Mouse (Mus musculus) bone marrow, adult 2 months (tissue): ENCODE measurements around the gene Alkbh7. TPM values are rescaled to one million over a fixed set of nuclear protein-coding genes. Genes with fewer than 3 reads are reported as not detected.

Experiments used
- H3K27ac ChIP-seq: fragments of 200-500 bp; 2 replicates; pipeline ENCODE4 v1.5.1; 2012; ENCODE audit warnings: low read depth, mild to moderate bottlenecking, control low read depth, inconsistent platforms, low read length; ENCODE audit not compliant: control insufficient read depth, poor library complexity, insufficient read depth
- H3K4me1 ChIP-seq: fragments of 200-500 bp; 2 replicates; pipeline ENCODE4 v1.6.1; 2011; ENCODE audit warnings: low read length; ENCODE audit not compliant: control insufficient read depth, insufficient read depth
- H3K4me3 ChIP-seq: fragments of 200-500 bp; replicated peaks from 2 replicates; pipeline ENCODE3; 2011; ENCODE audit warnings: mild to moderate bottlenecking, low read depth, low read length, control low read depth; ENCODE audit not compliant: control insufficient read depth
- CTCF ChIP-seq: fragments of 200-500 bp; IDR thresholded peaks from 2 replicates; pipeline ENCODE4 v1.5.1; 2011; ENCODE audit warnings: low read length, control low read depth; ENCODE audit not compliant: control insufficient read depth, insufficient read depth
- POLR2A ChIP-seq: fragments of 200-500 bp; IDR thresholded peaks from 2 replicates; pipeline ENCODE4 v1.6.1; 2011; ENCODE audit warnings: low read depth, mild to moderate bottlenecking, control low read depth, low read length, borderline replicate concordance; ENCODE audit not compliant: control insufficient read depth
- WGBS: fragments of 180-500 bp; shearing (Covaris S2); methylation state at CpG from one replicate; pipeline ENCODE4 v1.1.7; 2018; 5-methylcytosine and 5-hydroxymethylcytosine counted together
- polyA plus RNA-seq: library from polyadenylated mRNA; stranded (reverse); fragments of >200 nt; gene quantifications from 2 replicates; pipeline ENCODE4 v1.2.4, GENCODE M21; 2011; ENCODE audit warnings: low replicate concordance; ENCODE audit not compliant: missing spikeins, insufficient read depth, insufficient read length

The Alkbh7 gene
- polyA plus RNA-seq, 1 experiment = 11.1 TPM

DNA sequence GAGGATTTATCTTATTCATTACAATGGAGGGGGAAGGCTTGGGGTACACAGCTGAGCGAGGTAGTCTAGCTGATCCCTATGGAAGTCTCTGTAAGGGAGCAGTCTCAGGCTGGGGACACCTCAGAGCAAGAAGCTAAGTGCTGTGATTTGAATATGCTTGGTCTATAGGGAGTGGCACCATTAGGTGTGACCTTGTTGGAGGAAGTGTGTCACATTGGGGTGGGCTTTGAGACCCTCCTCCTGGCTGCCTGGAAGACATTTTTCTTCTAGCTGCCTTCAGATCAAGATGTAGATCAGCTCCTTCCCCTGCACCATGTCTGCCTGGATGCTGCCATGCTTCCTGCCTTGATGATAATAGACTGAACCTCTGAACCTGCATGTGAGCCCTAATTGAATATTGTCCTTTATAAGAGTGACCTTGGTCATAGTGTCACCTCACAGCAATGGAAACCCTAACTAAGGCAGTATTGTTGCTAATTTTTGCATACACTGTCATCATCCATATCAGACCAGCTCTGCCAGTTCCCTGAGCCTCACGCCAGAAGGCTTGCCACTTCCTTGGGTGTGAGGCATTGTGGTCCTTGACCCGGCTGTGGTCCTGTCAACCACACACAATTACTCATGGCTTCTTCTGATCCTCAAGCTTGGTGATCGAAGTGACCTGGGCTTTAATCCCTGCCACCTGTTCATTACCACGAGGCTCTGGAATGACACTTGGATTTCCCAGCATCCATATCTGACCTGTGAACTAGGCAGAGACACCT, 34.3 kb upstream of the Alkbh7 start:
- Histone ChIP-seq H3K4me1 (peaks cover 2% of the 10 kb centered on the region; the same call in 1 of the 2 replicates), H3K27ac (no peak overlapping the region), H3K4me3 (no peak overlapping the region)
- WGBS = 68% methylated on average over 5 of the region's 5 CpGs
- TF ChIP-seq POLR2A (no peak), CTCF (no peak)

GRCm38 (mm10) chr17:56963646-56964045, 33.5 kb upstream of the Alkbh7 start:
- Histone ChIP-seq H3K27ac (no peak overlapping the region), H3K4me3 (no peak overlapping the region), H3K4me1 (no peaks in the 10 kb centered on the region; the same call in 1 of the 2 replicates)
- TF ChIP-seq CTCF = no peak
- TF ChIP-seq POLR2A = no peak
- WGBS = 83% methylated on average over 6 of the region's 6 CpGs

- H3K4me1 ChIP-seq = no peaks in the 10 kb centered on the region
- no peak overlapping the region for H3K4me3 ChIP-seq
- WGBS = 61% methylated on average over 3 of the region's 3 CpGs
- TF ChIP-seq POLR2A = no peak
- TF ChIP-seq CTCF = no peak
- H3K27ac ChIP-seq = no peak overlapping the region
Measured at GRCm38 (mm10) chr17:56969321-56969720, 27.8 kb upstream of the Alkbh7 start.

DNA sequence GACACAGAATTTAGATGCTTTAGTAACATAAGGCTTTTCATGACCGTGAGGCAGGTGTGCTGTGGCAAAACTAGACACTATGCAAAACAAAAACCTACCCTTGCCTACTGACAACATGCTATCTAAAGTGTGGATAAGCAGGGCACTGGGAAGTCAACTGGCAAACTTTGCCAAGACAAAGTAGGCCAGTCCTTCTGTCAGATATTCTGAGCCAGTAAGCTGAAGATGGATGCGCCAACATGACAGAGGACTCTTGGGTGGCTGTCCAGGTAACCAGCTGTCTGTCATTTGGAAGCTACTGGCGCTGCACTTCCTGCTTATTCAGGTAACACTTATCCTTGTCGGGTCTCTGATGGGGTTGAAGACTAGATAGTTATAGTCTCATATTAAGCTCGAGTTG, 27.1 kb upstream of the Alkbh7 start:
- Histone ChIP-seq H3K27ac (no peak overlapping the region), H3K4me1 (no peaks in the 10 kb centered on the region), H3K4me3 (no peak overlapping the region)
- TF ChIP-seq POLR2A = no peak
- no peak for TF ChIP-seq CTCF
- 63% methylated on average over 5 of the region's 5 CpGs for WGBS

GRCm38 (mm10) chr17:56973956-56974707, 23.0 kb upstream of the Alkbh7 start:
- 77% methylated on average over 13 of the region's 14 CpGs for WGBS
- H3K27ac ChIP-seq = no peak overlapping the region
- no peak overlapping the region for H3K4me3 ChIP-seq
- H3K4me1 ChIP-seq = no peaks in the 10 kb centered on the region
- TF ChIP-seq POLR2A = no peak
- no peak for TF ChIP-seq CTCF

- TF ChIP-seq POLR2A (no peak), CTCF (no peak)
- WGBS = 75% methylated on average over 5 of the region's 5 CpGs
- Histone ChIP-seq H3K27ac (no peak overlapping the region), H3K4me3 (no peak overlapping the region), H3K4me1 (no peaks in the 10 kb centered on the region)
Measured at GRCm38 (mm10) chr17:56974708-56975240, 22.4 kb upstream of the Alkbh7 start.

DNA sequence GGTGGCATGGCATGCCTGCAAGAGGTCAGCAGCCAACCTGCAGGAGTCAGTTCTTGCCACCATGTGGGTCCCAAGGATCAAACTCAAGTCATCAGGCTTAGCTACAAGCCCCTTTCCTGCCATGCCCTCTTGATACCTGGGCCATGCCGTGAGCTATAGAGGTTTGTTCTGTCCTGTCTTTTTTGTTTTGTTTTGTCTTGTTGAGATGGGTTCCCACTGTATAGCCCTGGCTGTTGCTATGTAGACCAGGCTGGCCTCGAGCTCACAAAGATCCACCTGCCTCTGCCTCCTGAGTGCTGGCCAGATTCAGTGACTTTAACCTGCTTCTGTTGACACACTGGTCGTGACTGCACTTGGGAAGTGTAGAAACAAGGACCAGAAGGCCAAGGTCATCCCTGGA, 21.7 kb upstream of the Alkbh7 start:
- Histone ChIP-seq H3K4me1 (no peaks in the 10 kb centered on the region), H3K4me3 (no peak overlapping the region), H3K27ac (no peak overlapping the region)
- 76% methylated on average over 3 of the region's 3 CpGs for WGBS
- no peak for TF ChIP-seq CTCF
- TF ChIP-seq POLR2A = no peak

GRCm38 (mm10) chr17:56976531-56977390, 20.4 kb upstream of the Alkbh7 start:
- H3K27ac ChIP-seq = no peak overlapping the region
- H3K4me1 ChIP-seq = no peaks in the 10 kb centered on the region
- no peak overlapping the region for H3K4me3 ChIP-seq
- WGBS = 75% methylated on average over 8 of the region's 8 CpGs
- TF ChIP-seq CTCF (no peak), POLR2A (no peak)
